Mouse (Mus musculus) heart, adult 2 months (tissue): Measurements from ENCODE around the gene Gys1. TPM values are rescaled to one million over a fixed set of nuclear protein-coding genes. Genes with fewer than 3 reads are reported as not detected.
"Not testable (repeated sequence)": the region's sequence is repeated elsewhere in the genome, so short reads cannot be mapped to it uniquely, and the experiment has no call there.

Experiments used
- DNase-seq, 2 experiments: peaks; one replicate each; pipeline ENCODE4 v3.0.0; 2021
- H3K27ac ChIP-seq: fragments of 200-600 bp; 2 replicates; pipeline ENCODE4 v1.8.1; 2022
- H3K27me3 ChIP-seq: fragments of 200-500 bp; 2 replicates; pipeline ENCODE4 v1.6.1; 2012; ENCODE audit warnings: mild to moderate bottlenecking, low read length, inconsistent platforms, mixed read lengths; ENCODE audit not compliant: control insufficient read depth, insufficient read depth
- H3K36me3 ChIP-seq: fragments of 200-500 bp; 2 replicates; pipeline ENCODE4 v1.6.1; 2012; ENCODE audit warnings: low read length, inconsistent platforms; ENCODE audit not compliant: control insufficient read depth, insufficient read depth
- H3K4me1 ChIP-seq: fragments of 200-500 bp; 2 replicates; pipeline ENCODE4 v1.6.1; 2011; ENCODE audit warnings: low read length; ENCODE audit not compliant: control insufficient read depth, insufficient read depth
- H3K4me3 ChIP-seq: fragments of 200-600 bp; 2 replicates; pipeline ENCODE4 v1.8.1; 2022
- H3K79me2 ChIP-seq: fragments of 200-500 bp; replicated peaks from 2 replicates; pipeline ENCODE4 v1.6.1; 2012; ENCODE audit warnings: mild to moderate bottlenecking, inconsistent platforms, low read length, moderate library complexity, mixed read lengths; ENCODE audit not compliant: control insufficient read depth, insufficient read depth
- H3K9ac ChIP-seq: fragments of 200-500 bp; 2 replicates; pipeline ENCODE4 v1.6.1; 2012; ENCODE audit warnings: low read depth, mild to moderate bottlenecking, control low read depth, inconsistent platforms, low read length, mixed read lengths
- CTCF ChIP-seq: fragments of 200-600 bp; IDR thresholded peaks from 2 replicates; pipeline ENCODE4 v1.8.1; 2022; ENCODE audit warnings: antibody characterized with exemption, mild to moderate bottlenecking, moderate library complexity
- EP300 ChIP-seq: fragments of 200-500 bp; IDR thresholded peaks from 2 replicates; pipeline ENCODE4 v1.6.1; 2011; ENCODE audit warnings: low read depth, low read length, control low read depth; ENCODE audit not compliant: insufficient read depth
- POLR2A ChIP-seq: fragments of 200-500 bp; IDR thresholded peaks from 2 replicates; pipeline ENCODE4 v1.6.1; 2011; ENCODE audit warnings: mild to moderate bottlenecking, low read depth, low read length, control low read depth; ENCODE audit not compliant: insufficient read depth
- WGBS: fragments of 180-500 bp; shearing (Covaris S2); methylation state at CpG from one replicate; pipeline ENCODE4 v1.1.7; 2018; 5-methylcytosine and 5-hydroxymethylcytosine counted together
- intact Hi-C: fragments of 180-260 bp; cut with DNase I; formaldehyde crosslinking; loops from one replicate; pipeline ENCODE4 v1.15.1; 2025
- long read RNA-seq: library from polyadenylated mRNA; stranded (forward); transcript quantifications from one replicate; pipeline ENCODE4 v2.0.0, GENCODE M21; 2021
- polyA plus RNA-seq: library from polyadenylated mRNA; depleted of rRNA; stranded (reverse); fragments of >200 nt; gene quantifications from 2 replicates; pipeline ENCODE4 v1.2.3, GENCODE M21; 2012; rRNA removed
- total RNA-seq, 2 experiments: library from RNA; stranded (reverse); gene quantifications; 2 replicates each; pipeline ENCODE4 v1.2.3; 2021

Gene Gys1
- 100 to 1,000 TPM in 1 of 2 experiments, 10 to 100 TPM in 1; 96.9 to 115 TPM for total RNA-seq
- polyA plus RNA-seq: 111 and 135 TPM in 2 replicates
- long read RNA-seq, transcript Gys1-201 (16 exons, 3,678 nt): major isoform, 48 of 80 reads
- long read RNA-seq, partial matches to known transcripts: 31 of 80 reads
- long read RNA-seq, other reads (novel, unspliced or antisense): 1 of 80 reads

DNA sequence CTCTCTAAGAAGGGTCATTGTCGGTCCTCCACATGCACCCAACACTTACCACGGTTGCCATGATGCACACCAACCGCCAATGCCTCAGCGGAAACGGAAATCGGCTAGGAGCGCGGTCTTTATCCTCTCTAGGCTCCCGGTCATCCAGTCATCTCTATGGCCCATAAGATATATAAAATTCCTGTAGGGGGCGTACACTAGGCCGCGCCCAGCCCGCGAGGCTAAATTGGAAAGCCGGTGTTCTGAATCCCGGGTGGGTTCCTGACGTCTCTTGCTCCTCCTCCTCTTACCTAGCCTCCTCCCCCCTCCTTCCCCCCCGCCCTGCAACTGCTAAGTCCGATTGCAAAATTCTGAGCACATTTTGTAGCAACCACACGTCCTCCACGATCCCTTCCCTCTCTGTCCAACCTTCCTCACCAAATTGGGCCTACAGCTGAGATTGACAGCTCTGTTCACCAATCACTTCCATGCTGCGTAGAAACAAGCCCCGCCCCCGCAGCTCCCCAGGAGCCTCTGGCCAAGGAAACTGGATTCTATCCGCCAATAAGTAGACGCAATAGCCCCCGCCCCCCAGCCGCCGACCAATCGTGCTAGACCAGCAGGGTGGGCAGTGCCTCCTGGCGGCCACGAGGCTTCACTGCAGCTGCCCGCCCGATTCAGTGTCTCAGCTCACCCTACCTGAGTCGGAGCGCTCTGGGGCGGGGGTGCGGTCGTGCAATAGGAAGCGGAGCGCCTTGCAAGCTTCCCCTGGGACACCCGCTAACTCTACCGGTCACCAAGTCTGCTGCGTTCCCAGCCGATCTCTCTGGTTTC lies at the start of gene Gys1:
Gys1 (plus strand) TSS at position 642 of the 813 bp plus-strand sequence.
- DNase-seq: peak; percentile 99 to 100
- intact Hi-C loops: loop anchor here (1.0 kb wide), 1 partner anchor 25 kb away; the partner anchor contains the start of gene Ftl1
- no peaks in the 10 kb centered on the region for H3K27me3 ChIP-seq
- peak within 1 kb of the TSS; percentile 85 for H3K4me3 ChIP-seq
- under 1% methylated on average over 45 of the region's 45 CpGs for WGBS
- TF ChIP-seq EP300 (peak; percentile 37; the same call in 1 of the 2 replicates), POLR2A (peak; percentile 75), CTCF (peak; percentile 72)
- H3K4me1 ChIP-seq: peaks cover 7% of the 10 kb centered on the region
- H3K79me2 ChIP-seq: peaks cover 4% of the 10 kb centered on the region; the same call in 1 of the 2 replicates
- peak within 1 kb of the TSS; percentile 77 for H3K9ac ChIP-seq
- H3K36me3 ChIP-seq: no peaks in the 10 kb centered on the region
- peak within 1 kb of the TSS; percentile 87 for H3K27ac ChIP-seq

GRCm38 (mm10) chr7:45386077-45386476 lies 48.6 kb upstream of the Gys1 start:
- no peak for DNase-seq
- no peaks in the 10 kb centered on the region for H3K79me2 ChIP-seq
- H3K27ac ChIP-seq: no peak overlapping the region
- H3K36me3 ChIP-seq: peaks cover 29% of the 10 kb centered on the region
- H3K4me3 ChIP-seq: no peak overlapping the region
- no peak overlapping the region for H3K9ac ChIP-seq
- intact Hi-C loops: no loop called here
- no peak for TF ChIP-seq EP300
- TF ChIP-seq CTCF: peak; percentile 30; the same call in 1 of the 2 replicates
- H3K4me1 ChIP-seq: no peaks in the 10 kb centered on the region
- 95% methylated on average over 3 of the region's 3 CpGs for WGBS
- no peaks in the 10 kb centered on the region for H3K27me3 ChIP-seq

- H3K4me3 ChIP-seq: peak overlapping the region; percentile 88
- WGBS: 0% methylated on average over 19 of the region's 20 CpGs
- H3K79me2 ChIP-seq: peaks cover 8% of the 10 kb centered on the region
- peak overlapping the region; percentile 94 for H3K27ac ChIP-seq
- H3K27me3 ChIP-seq: no peaks in the 10 kb centered on the region
- no peak for DNase-seq
- H3K9ac ChIP-seq: peak overlapping the region; percentile 74
- intact Hi-C loops: loop anchor here (5.0 kb wide), 1 partner anchor 93 kb away; no protein-coding TSS in a partner anchor
- peaks cover 21% of the 10 kb centered on the region for H3K36me3 ChIP-seq
- TF ChIP-seq EP300 (no peak), CTCF (no peak), POLR2A (no peak)
- H3K4me1 ChIP-seq: peaks cover 7% of the 10 kb centered on the region
Measured at GRCm38 (mm10) chr7:45395129-45395541, 39.5 kb upstream of the Gys1 start.

- peak within 1 kb of the TSS; percentile 74 for H3K9ac ChIP-seq
- peak; percentile 98 to 100 for DNase-seq
- peaks cover 8% of the 10 kb centered on the region for H3K79me2 ChIP-seq
- peaks cover 15% of the 10 kb centered on the region for H3K36me3 ChIP-seq
- peak within 1 kb of the TSS; percentile 94 for H3K27ac ChIP-seq
- H3K4me1 ChIP-seq: peaks cover 7% of the 10 kb centered on the region
- peak; percentile 94 for TF ChIP-seq EP300
- TF ChIP-seq CTCF: no peak
- TF ChIP-seq POLR2A: peak; percentile 89
- H3K4me3 ChIP-seq: peak within 1 kb of the TSS; percentile 88
- intact Hi-C loops: loop anchor here (5.0 kb wide), 1 partner anchor 93 kb away; no protein-coding TSS in a partner anchor
- no peaks in the 10 kb centered on the region for H3K27me3 ChIP-seq
- under 1% methylated on average over 60 of the region's 60 CpGs for WGBS
Measured at GRCm38 (mm10) chr7:45395578-45396336, 38.9 kb upstream of the Gys1 start, which contains the start of gene Snrnp70. TSS of gene Snrnp70 (minus strand) at chr7:45395742.

- H3K27me3 ChIP-seq, H3K9ac ChIP-seq, H3K4me1 ChIP-seq, H3K79me2 ChIP-seq, DNase-seq: not testable (repeated sequence)
- peaks cover 14% of the 10 kb centered on the region for H3K36me3 ChIP-seq
- peak overlapping the region; percentile 62 for H3K4me3 ChIP-seq
- TF ChIP-seq CTCF: peak; percentile 67
- peak overlapping the region; percentile 85 for H3K27ac ChIP-seq
- WGBS: 0% methylated on average over 3 of the region's 3 CpGs
- intact Hi-C loops: loop anchor here (5.0 kb wide), 1 partner anchor 94 kb away; no protein-coding TSS in a partner anchor
Measured at GRCm38 (mm10) chr7:45396337-45396775, 38.3 kb upstream of the Gys1 start.
